Mouse (Mus musculus): Measurements from ENCODE around the gene Tmco1.
A peak's percentile ranks its signal among the peaks of the same experiment; 100 is the strongest.

Gene Tmco1

GRCm38 (mm10) chr1:167308261-167309054 is at the start of gene Tmco1:
Gene Tmco1 (plus strand): TSS chr1:167308378.
- peak; percentile 96 for DNase-seq (ENCODE audit: low read depth)

DNA sequence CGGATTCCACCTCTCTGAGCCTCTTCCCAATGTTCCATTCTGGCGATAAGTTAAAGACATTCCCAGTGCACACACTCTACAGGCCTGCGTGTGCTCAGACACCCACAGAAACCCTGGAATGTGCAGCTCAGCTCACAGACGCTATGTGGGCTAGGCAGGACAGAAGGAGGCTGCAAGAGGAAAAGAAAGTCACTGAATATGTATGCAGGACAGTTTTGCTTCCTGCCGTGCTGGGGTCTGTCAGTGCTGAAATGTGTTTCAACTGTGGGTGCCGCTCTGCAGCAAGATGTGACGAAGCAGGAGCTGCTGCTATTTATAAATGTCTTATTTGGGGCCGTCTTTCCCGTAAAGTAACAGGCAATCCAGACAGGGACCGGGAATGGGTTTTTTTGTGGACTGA is 48.5 kb upstream of the Tmco1 start:
- DNase-seq (ENCODE audit: low read depth) = no peak

DNA sequence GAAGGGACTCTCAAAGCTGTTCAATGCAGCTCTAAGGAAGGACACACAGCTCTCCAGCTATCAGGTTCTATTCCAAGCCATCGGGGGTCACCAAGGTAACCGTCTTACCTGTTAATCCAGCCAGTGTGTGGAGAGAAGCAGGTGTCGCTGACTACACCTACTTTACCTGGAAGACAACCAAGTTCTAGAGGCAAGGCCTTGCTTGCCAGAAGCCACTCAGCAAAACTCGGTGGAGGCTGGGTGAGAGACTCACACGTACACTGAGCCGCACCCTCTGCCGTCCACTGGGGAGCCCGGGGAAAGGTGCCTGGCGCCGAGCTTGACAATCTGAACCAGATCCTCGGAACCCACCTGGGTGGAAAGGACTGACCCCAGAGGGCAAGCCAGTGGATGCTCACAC is 46.4 kb upstream of the Tmco1 start:
- DNase-seq (ENCODE audit: low read depth) = no peak

DNA sequence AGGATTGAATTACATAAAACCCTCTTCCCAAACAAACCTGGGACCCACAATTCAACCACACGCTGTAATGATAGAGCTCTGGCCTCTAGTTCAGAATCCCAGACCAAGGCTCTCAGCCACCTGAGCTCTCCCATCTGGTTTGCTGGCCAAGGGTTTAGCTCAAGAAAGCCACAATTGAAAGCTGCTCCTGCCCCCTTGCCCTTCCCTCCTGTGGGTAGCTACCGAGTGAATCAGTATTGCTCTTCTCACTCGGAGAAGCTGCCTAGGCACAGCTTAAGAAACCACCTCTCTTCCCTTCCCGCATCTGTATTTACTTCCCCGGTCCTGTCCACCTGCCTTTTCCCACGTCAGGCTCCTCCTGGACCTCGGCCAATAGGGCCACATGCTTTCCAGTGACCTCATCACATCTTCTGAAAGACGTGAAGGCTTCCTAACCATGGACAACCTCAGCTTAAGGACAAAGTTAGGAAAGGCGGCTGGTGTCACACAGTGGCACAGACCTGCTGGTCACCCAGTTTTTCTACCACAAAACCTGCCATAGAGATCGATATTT is 45.6 kb upstream of the Tmco1 start:
- DNase-seq (ENCODE audit: low read depth) = no peak

- no peak for DNase-seq (ENCODE audit: low read depth)
Measured at GRCm38 (mm10) chr1:167265366-167265765, 42.8 kb upstream of the Tmco1 start.

DNA sequence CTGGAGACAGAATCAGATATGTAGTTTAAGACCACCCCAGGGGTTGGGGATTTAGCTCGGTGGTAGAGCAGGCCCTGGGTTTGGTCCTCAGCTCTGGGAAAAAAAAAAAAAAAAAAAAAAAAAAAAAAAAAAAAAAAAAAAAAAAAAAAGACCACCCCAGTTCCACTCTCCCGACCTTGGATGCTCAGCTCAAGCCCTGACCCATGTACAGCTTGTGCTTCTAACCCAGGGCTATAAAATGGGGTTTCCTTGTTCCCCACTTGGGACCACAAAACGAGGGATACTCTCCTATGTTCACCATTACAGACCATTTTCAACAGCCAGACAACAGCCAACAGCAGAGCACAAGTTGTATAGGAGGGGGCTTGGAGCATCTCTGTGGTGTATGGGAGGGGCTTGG is 41.5 kb upstream of the Tmco1 start:
- no peak for DNase-seq (ENCODE audit: low read depth)

DNA sequence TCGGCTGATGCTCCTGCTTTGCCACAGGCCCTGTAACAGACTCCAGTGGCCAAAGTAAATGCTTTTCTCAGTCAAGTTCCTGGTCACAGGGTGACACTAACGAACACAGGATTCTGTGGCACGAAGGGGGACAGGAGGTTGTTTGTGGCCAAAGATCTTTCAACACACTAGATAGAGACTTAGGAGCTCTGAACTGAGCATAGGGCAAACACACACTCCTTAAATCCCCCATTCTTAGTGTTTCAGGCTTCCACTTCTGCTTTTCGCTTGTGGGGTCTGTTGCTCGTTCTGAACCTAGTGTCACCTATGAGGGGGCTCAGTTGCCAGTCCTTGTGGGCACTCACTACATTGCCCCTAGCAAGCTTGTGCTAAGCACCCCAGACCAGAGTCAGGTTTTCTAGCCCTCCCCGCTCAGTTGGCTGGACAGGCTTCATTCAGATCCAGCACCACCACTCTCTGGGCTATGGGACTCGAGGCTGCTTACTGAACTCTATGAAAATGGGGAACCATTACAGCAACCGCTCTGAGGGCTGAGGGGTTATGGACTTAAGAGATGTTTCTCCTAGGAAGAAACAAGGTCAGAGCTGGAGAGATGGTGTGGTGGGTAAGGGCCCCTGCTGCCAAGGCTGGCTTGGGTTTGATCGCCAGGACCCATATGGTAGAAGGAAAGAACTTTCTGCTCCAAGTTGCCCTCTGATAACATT is 39.7 kb upstream of the Tmco1 start:
- DNase-seq (ENCODE audit: low read depth) = no peak

GRCm38 (mm10) chr1:167269350-167269811 is 38.8 kb upstream of the Tmco1 start:
- no peak for DNase-seq (ENCODE audit: low read depth)

- DNase-seq (ENCODE audit: low read depth) = no peak
Measured at GRCm38 (mm10) chr1:167269856-167270270, 38.3 kb upstream of the Tmco1 start.

DNA sequence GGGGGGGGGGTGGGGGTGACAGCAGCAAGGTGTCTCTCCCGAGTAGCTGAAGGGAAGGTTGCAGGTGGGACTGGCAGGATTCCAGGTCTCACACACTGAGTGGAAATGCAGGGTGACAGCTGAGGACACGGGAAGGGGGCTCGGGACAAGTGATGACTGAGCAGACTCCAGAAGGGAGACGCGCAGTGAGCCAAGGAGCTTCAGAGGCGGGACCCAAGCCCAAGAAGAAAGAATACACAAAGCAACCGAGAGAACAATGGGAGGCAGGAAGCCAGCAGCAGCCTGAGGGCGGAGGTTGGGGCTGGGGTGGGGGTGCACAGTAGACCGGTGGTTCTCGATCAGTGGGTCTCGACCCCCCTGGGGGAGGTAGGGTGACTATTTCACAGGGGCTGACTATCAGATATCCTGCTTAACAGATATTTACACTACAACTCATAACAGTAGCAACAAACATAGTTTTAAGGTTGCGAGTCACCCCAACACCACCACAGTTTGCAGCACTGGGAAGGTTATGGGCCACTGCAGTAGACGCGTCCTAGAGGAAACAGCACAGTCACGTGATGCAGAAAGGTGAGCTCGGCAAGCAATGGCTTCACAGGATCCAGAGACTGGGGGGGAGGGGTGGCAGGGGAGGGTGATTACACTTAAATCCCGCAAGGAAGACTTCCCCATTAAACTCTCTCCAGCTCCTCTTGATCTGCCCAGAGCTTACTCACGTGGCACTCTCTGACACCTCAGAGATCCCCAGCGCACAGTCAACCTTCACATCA is 37.7 kb upstream of the Tmco1 start:
- DNase-seq (ENCODE audit: low read depth) = no peak

DNA sequence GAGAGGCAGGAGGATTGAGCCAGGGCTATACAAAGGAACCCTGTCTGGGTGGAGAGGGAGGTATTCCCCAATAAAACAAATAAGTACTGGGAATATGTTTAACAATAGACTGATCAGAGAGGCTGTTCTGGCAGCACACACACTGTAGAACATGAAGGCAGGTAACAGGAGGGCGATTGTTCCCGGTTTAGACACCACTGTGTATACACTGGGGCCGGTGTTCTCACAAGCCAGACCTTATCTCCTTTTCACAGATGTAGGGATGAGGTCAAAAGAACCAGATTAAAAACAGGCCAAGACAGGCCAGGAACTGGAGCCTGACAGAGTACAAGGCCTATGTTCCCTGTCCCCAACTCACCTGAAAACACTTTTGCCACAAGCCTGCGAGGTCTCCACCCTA is 36.9 kb upstream of the Tmco1 start:
- no peak for DNase-seq (ENCODE audit: low read depth)

GRCm38 (mm10) chr1:167271841-167272240 is 36.3 kb upstream of the Tmco1 start:
- no peak for DNase-seq (ENCODE audit: low read depth)

- no peak for DNase-seq (ENCODE audit: low read depth)
Measured at GRCm38 (mm10) chr1:167273380-167274163, 34.6 kb upstream of the Tmco1 start.

GRCm38 (mm10) chr1:167274646-167275390 is 33.4 kb upstream of the Tmco1 start:
- DNase-seq (ENCODE audit: low read depth) = no peak

- no peak for DNase-seq (ENCODE audit: low read depth)
Measured at GRCm38 (mm10) chr1:167278395-167278794, 29.8 kb upstream of the Tmco1 start.

DNA sequence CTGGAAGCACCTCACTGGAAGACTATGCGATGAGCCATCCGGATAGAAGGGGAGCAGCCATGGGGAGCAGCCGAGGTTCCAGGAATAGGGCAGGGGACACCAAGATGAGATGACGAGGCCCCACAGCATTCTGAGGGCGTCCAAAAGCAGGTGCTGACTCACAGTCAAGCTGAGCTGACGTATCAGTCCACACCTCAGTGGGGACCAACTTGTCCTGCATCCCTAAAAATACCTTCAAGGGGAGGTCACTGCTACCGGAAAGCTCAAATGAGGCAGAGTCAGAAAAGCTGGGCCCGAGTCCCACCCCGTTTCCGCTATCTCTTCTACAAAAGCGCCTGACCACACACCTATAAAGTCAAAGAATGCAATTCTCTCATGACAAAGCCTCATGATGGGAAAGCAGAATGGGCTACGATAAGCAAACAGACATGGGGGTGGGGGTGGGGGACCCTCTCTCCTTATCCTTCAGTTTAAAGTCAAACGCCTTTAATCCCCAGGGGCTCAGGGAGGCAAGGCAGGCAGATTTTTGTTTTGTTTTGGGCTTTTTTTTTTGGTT is 28.9 kb upstream of the Tmco1 start:
- DNase-seq (ENCODE audit: low read depth) = no peak

DNA sequence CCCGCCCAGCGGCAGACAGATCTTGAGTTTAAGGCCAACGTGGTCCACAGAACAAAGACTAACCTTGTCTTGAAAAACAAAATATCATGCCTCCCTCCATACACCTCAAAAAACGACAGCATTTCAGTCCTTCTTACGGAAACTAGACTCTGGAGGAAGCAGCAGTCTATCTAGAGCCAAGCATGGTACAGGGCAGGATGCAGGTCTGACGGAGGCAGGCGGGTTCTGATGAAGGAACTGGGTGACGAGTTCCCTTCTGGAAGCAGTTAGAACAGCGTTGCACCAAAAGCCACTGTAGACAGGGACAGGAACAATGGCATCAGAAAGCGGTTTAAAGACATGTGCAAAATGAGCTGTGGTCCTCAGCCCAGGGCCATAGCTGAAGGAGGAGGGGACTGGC is 28.1 kb upstream of the Tmco1 start:
- no peak for DNase-seq (ENCODE audit: low read depth)

DNA sequence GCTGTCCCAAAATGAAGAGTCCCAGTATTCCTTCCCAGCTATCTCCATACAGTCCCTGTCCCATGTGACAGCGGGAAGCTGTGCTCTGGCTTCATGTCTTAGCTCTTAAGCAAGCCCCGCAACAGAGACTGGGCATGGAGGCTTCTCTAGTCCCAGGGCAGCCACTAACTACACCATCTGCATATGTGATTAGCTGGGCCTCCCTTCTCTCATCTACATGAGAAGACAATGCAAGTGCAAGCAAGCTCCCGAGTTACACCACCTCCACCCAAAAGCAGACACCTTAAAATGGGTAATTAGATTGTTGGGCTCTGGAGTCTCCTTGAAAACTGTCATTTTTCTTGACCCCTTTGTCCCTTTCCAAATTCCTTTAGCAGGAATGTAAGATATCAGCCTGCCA is 26.1 kb upstream of the Tmco1 start:
- DNase-seq (ENCODE audit: low read depth) = no peak

- DNase-seq (ENCODE audit: low read depth) = no peak
Measured at GRCm38 (mm10) chr1:167282768-167283167, 25.4 kb upstream of the Tmco1 start.

GRCm38 (mm10) chr1:167283441-167284257 is 24.5 kb upstream of the Tmco1 start:
- no peak for DNase-seq (ENCODE audit: low read depth)
